Mouse (Mus musculus): ENCODE results near the gene Sdad1.

GRCm38 (mm10) chr5:92252797-92253343 lies 57.4 kb downstream of the Sdad1 start:
- peak; percentile 40 for TF ChIP-seq CTCF (IDR thresholded peaks at IDR 0.05; ENCODE audit: borderline replicate concordance, insufficient read depth, low read depth, low read length)
- no peak for TF ChIP-seq POLR2A (IDR thresholded peaks at IDR 0.05; ENCODE audit: borderline replicate concordance, insufficient read depth, low read length)

Data from cerebellum, adult 2 months (tissue).